Mouse (Mus musculus) MEL (cell line): ENCODE measurements around the gene Nfix. TPM values are rescaled to one million over a fixed set of nuclear protein-coding genes. Genes with fewer than 3 reads are reported as not detected.

Experiments used
- DNase-seq: peaks from one replicate; pipeline ENCODE4 v3.0.0; 2011; ENCODE audit warnings: low read depth, low spot score
- H3K27ac ChIP-seq: 2 replicates; pipeline ENCODE4 v1.5.1; 2012; ENCODE audit warnings: low read depth, mild to moderate bottlenecking, control low read depth, low read length, moderate library complexity; ENCODE audit not compliant: control insufficient read depth
- H3K27me3 ChIP-seq, 2 experiments: fragments of 150-350 bp in 1 of 2; sonication (generic) in 1 of 2; 2 replicates each; pipeline ENCODE4 v1.6.1; 2012; ENCODE audit warnings: low read length in 2 of 2, mild to moderate bottlenecking in 2 of 2, improper control_type of control experiment in 1 of 2, moderate library complexity in 1 of 2; ENCODE audit not compliant: insufficient read depth in 2 of 2, control insufficient read depth in 1 of 2
- H3K36me3 ChIP-seq, 2 experiments: 2 replicates each; pipeline ENCODE4 v1.6.1; 2012 to 2014; ENCODE audit warnings: low read length in 2 of 2, improper control_type of control experiment in 1 of 2, inconsistent platforms in 1 of 2, mild to moderate bottlenecking in 1 of 2; ENCODE audit not compliant: insufficient read depth in 2 of 2, control insufficient read depth in 1 of 2
- H3K4me1 ChIP-seq, 2 experiments: fragments of 150-350 bp in 1 of 2; sonication (generic) in 1 of 2; 2 replicates each; pipeline ENCODE4 v1.6.1; 2012; ENCODE audit warnings: low read length in 2 of 2, improper control_type of control experiment in 1 of 2, mild to moderate bottlenecking in 1 of 2; ENCODE audit not compliant: insufficient read depth in 2 of 2, control insufficient read depth in 1 of 2
- H3K4me3 ChIP-seq, 2 experiments: fragments of 150-350 bp in 1 of 2; sonication (generic) in 1 of 2; 2 replicates each; pipeline ENCODE4 v1.5.1; 2012; ENCODE audit warnings: low read depth in 2 of 2, low read length in 2 of 2, mild to moderate bottlenecking in 2 of 2, moderate library complexity in 2 of 2, control low read depth in 1 of 2, improper control_type of control experiment in 1 of 2; ENCODE audit not compliant: control insufficient read depth in 1 of 2, insufficient read depth in 1 of 2
- H3K79me2 ChIP-seq: 2 replicates; pipeline ENCODE4 v1.6.1; 2012; ENCODE audit warnings: mild to moderate bottlenecking, low read length, moderate library complexity; ENCODE audit not compliant: control insufficient read depth, poor library complexity, insufficient read depth
- H3K9ac ChIP-seq: 2 replicates; pipeline ENCODE4 v1.6.1; 2012; ENCODE audit warnings: low read depth, mild to moderate bottlenecking, control low read depth, low read length, moderate library complexity; ENCODE audit not compliant: control insufficient read depth, poor library complexity, severe bottlenecking
- H3K9me3 ChIP-seq: fragments of 150-350 bp; sonication (generic); replicated peaks from 2 replicates; pipeline ENCODE4 v1.6.1; 2012; ENCODE audit warnings: mild to moderate bottlenecking, low read length, improper control_type of control experiment, moderate library complexity; ENCODE audit not compliant: insufficient read depth
- E2F4 ChIP-seq: IDR thresholded peaks from 2 replicates; pipeline ENCODE4 v1.6.1; 2011; ENCODE audit warnings: low read depth, low read length, improper control_type of control experiment, borderline replicate concordance
- GABPA ChIP-seq: IDR thresholded peaks from 2 replicates; pipeline ENCODE4 v1.6.1; 2012; ENCODE audit warnings: low read depth, mild to moderate bottlenecking, inconsistent platforms, low read length, improper control_type of control experiment, moderate library complexity
- GATA1 ChIP-seq: IDR thresholded peaks from 2 replicates; pipeline ENCODE4 v1.6.1; 2011; ENCODE audit warnings: low read depth, low read length, improper control_type of control experiment
- HCFC1 ChIP-seq: IDR thresholded peaks from 2 replicates; pipeline ENCODE4 v1.6.1; 2012; ENCODE audit warnings: low read depth, mild to moderate bottlenecking, inconsistent platforms, low read length, improper control_type of control experiment, moderate library complexity
- JUND ChIP-seq: IDR thresholded peaks from 2 replicates; pipeline ENCODE4 v1.6.1; 2011; ENCODE audit warnings: low read depth, mild to moderate bottlenecking, improper control_type of control experiment, low read length
- KAT2A ChIP-seq: conservative IDR thresholded peaks from 2 replicates; pipeline ENCODE4 v1.6.1; 2012; ENCODE audit warnings: low read depth, low read length, improper control_type of control experiment, inconsistent platforms
- MAFK ChIP-seq: IDR thresholded peaks from 2 replicates; pipeline ENCODE4 v1.6.1; 2011; ENCODE audit warnings: low read depth, mild to moderate bottlenecking, low read length, improper control_type of control experiment, borderline replicate concordance
- MXI1 ChIP-seq: IDR thresholded peaks from 2 replicates; pipeline ENCODE4 v1.6.1; 2011; ENCODE audit warnings: mild to moderate bottlenecking, low read depth, low read length, improper control_type of control experiment
- MYB ChIP-seq: IDR thresholded peaks from 2 replicates; pipeline ENCODE4 v1.6.1; 2011; ENCODE audit warnings: mild to moderate bottlenecking, low read depth, low read length, improper control_type of control experiment
- NRF1 ChIP-seq: IDR thresholded peaks from 2 replicates; pipeline ENCODE4 v1.6.1; 2014; ENCODE audit warnings: low read depth, mild to moderate bottlenecking, inconsistent platforms, low read length, improper control_type of control experiment, moderate library complexity; ENCODE audit not compliant: poor library complexity, insufficient read depth, severe bottlenecking
- POLR2A ChIP-seq, 2 experiments: IDR thresholded peaks; 2 replicates each; pipeline ENCODE4 v1.6.1; 2011 to 2012; ENCODE audit warnings: low read length in 2 of 2, mild to moderate bottlenecking in 2 of 2, control low read depth in 1 of 2, improper control_type of control experiment in 1 of 2, low read depth in 1 of 2, moderate library complexity in 1 of 2; ENCODE audit not compliant: control insufficient read depth in 1 of 2, insufficient read depth in 1 of 2, poor library complexity in 1 of 2
- POLR2AphosphoS2 ChIP-seq: IDR thresholded peaks from 2 replicates; pipeline ENCODE4 v1.6.1; 2011; ENCODE audit warnings: low read length, improper control_type of control experiment
- SIN3A ChIP-seq: IDR thresholded peaks from 2 replicates; pipeline ENCODE4 v1.6.1; 2012; ENCODE audit warnings: low read length, improper control_type of control experiment, inconsistent platforms
- TAL1 ChIP-seq: IDR thresholded peaks from 2 replicates; pipeline ENCODE4 v1.6.1; 2012; ENCODE audit warnings: mild to moderate bottlenecking, inconsistent platforms, low read length, moderate library complexity, mixed read lengths
- TBP ChIP-seq: IDR thresholded peaks from 2 replicates; pipeline ENCODE4 v1.8.0; 2011; ENCODE audit warnings: low read depth, low read length, improper control_type of control experiment
- TCF12 ChIP-seq: IDR thresholded peaks from 2 replicates; pipeline ENCODE4 v1.6.1; 2014; ENCODE audit warnings: low read depth, mild to moderate bottlenecking, inconsistent platforms, low read length, improper control_type of control experiment, moderate library complexity
- USF2 ChIP-seq, 2 experiments: IDR thresholded peaks; 2 replicates each; pipeline ENCODE4 v1.6.1; 2011 to 2012; ENCODE audit warnings: improper control_type of control experiment in 2 of 2, low read length in 2 of 2, borderline replicate concordance in 1 of 2, inconsistent platforms in 1 of 2, low read depth in 1 of 2, mild to moderate bottlenecking in 1 of 2; ENCODE audit not compliant: insufficient read depth in 1 of 2
- ZC3H11A ChIP-seq: IDR thresholded peaks from 2 replicates; pipeline ENCODE4 v1.6.1; 2012; ENCODE audit warnings: low read depth, mild to moderate bottlenecking, inconsistent platforms, low read length, improper control_type of control experiment
- ZKSCAN1 ChIP-seq: IDR thresholded peaks from 2 replicates; pipeline ENCODE4 v1.6.1; 2012; ENCODE audit warnings: low read depth, mild to moderate bottlenecking, inconsistent platforms, low read length, improper control_type of control experiment, moderate library complexity
- ZMIZ1 ChIP-seq: IDR thresholded peaks from 2 replicates; pipeline ENCODE4 v1.6.1; 2012; ENCODE audit warnings: low read depth, mild to moderate bottlenecking, inconsistent platforms, low read length, improper control_type of control experiment, moderate library complexity
- polyA plus RNA-seq, 2 experiments: library from polyadenylated mRNA; stranded (reverse) in 1 of 2; unstranded in 1 of 2; fragments of >175 nt in 1 of 2; fragments of >200 nt in 1 of 2; gene quantifications; 2 replicates each; pipeline versions ENCODE4 v1.2.1 to v1.2.4; 2012; ENCODE audit warnings: low replicate concordance in 2 of 2, low read depth in 1 of 2; ENCODE audit not compliant: insufficient read length in 2 of 2, insufficient read depth in 1 of 2, missing spikeins in 1 of 2
- total RNA-seq: library from RNA; depleted of rRNA; stranded (reverse); fragments of 300-350 nt; gene quantifications from 2 replicates; pipeline ENCODE4 v1.2.3, GENCODE M21; 2012

The Nfix gene
- total and polyA plus RNA-seq, 3 experiments, result 14.4 to 29.1 TPM; not detected in 1

DNA sequence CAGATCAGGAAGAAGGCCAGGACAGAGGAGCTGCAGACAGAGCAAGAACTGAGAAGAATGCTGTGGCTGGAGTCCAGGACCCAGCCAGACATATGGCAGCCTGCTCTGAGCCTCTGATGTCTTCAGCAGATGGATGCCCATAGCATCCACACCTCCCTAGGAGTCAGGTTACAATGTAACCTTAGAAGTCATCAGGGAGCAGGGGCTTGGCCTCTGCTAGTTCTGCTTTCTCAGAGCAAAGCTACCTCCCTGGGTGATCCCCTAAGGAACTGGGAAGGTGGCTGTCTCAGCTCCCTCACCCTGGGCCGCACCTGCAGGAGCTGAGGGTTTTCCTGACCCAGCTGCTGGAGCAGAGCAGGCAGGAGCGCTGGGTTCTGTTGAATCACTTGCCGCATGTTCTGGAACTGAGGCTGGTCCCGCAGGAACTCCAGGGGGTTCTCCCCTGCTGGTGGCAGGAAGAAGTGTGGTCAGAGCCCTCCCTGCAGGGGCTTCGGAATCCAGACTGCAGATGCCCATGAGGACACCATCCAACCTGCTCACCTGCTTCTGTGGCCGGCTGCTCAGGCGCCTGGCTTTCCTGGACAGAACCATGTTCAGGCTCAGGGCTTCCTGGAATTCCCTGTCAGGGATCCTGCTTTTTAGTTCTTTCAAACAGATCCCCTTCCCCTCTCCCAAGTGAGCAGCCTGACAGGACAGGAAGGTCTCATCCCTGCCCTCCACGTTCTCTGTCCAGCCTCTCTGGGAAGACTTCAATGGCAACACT, 37.2 kb upstream of the Nfix start (continued):
- TF ChIP-seq GABPA, result no peak

DNA sequence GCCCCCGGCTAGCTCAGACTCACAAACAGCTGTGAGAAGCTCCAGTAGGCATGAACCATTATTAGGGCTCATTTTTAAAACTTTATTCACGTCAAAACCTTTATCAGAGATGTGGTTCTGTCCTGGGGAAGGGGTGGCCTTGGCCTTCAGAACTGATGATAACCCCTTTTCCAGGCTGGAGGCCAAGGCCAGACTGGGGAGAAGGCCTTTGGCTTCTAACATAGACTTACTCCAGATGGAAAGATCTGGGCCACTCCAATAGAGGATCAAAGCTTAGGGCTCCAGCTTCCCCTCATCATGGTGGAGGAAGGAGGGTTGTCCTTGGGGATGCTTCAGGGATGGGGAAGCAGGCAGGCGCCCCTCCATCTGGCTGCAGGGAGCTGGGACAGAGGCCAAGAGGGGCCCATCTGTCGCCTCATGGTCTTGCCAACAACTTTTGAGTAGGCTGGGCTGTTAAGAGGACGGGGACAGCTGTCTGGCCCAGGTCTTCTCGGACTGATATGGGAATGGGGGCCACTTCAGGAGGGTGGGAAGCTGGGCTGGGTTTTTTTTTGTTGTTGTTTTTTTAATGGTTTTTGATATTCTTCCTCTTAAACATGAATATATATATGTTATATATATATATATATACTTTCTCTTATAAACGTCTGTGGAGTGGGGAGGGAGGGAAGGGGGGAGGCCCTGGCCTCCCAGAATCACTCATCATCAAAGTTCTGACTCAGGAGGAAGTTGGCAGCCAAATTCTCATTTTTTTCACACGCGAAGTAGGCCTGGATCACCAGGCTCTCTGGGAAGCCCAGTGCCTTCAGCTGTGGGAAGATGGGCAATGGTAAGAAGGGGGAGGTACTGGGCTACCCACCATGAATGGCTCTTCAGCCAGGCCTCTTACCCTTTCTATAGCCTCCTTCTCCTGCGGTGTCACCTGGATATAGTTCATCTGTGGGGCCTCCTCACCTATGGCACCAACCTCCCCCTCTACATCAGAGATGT, 35.0 kb upstream of the Nfix start:
- Histone ChIP-seq H3K79me2 (peaks cover 22% of the 10 kb centered on the region), H3K36me3 (peaks cover 2 to 32% of the 10 kb centered on the region in 2 experiments; a peak in 3 of 4 replicates), H3K4me1 (peaks cover 3 to 15% of the 10 kb centered on the region in 2 experiments), H3K27ac (no peak overlapping the region), H3K4me3 (no peak overlapping the region), H3K9ac (no peak overlapping the region), H3K9me3 (no peaks in the 10 kb centered on the region), H3K27me3 (no peaks in the 10 kb centered on the region)
- no peak for DNase-seq
- TF ChIP-seq HCFC1 (no peak), POLR2A (IDR thresholded peaks at IDR 0.05; ENCODE audit: control insufficient read depth in 1 of 2, insufficient read depth in 1 of 2, low read depth in 1 of 2, low read length in 2 of 2, poor library complexity in 1 of 2) (0 out of 4 replicates have a peak, but pooled peaks of 1 of the 2 experiments have one; percentile 17)

DNA sequence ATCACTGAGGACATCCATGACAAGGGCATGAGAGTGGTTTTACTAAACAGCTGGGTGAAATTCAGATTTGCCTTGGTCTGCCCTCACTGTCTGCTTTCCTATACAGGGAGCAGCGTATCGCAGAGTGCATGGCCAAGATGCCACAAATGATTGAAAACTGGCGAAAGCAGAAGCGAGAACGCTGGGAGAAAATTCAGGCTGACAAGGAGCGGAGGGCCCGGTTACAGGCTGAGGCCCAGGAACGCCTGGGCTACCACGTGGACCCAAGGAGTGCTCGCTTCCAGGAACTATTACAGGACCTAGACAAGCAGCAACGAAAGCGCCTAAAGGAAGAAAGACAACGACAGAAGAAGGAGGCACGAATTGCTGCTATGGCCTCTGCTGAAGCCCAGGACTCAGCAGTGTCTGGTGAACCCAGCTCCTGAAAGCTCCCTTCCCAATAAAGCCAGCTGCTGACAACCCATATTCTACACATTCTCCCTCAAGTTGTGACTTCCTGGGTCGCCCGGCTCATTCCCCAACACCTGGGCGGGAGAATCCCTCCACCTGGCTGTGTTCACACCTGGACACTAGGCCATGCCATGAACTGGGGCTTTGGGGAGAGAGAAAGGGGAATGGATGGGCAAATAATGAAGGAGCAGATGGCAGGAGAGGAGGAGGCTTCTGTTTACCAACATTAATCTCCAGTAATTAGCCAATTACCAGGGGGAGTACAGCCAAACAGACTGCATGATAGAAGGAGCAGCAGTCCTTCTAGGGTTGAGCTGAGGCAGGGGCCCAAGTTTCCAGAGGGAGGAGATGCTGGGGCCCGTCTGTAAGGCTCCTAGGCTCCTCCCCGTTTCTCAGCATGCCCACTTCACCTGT, 34.1 kb upstream of the Nfix start:
- Histone ChIP-seq H3K9ac (no peak overlapping the region), H3K4me3 (no peak overlapping the region), H3K27me3 (no peaks in the 10 kb centered on the region), H3K27ac (no peak overlapping the region)
- TF ChIP-seq ZMIZ1 (peak; percentile 66; the same call in 1 of the 2 replicates), ZKSCAN1 (no peak), E2F4 (no peak), POLR2A (IDR thresholded peaks at IDR 0.05; ENCODE audit: control insufficient read depth in 1 of 2, insufficient read depth in 1 of 2, low read depth in 1 of 2, low read length in 2 of 2, poor library complexity in 1 of 2) (0 out of 4 replicates have a peak, but pooled peaks of 1 of the 2 experiments have one; percentile 16), MAFK (no peak), MXI1 (no peak), SIN3A (0 out of 2 replicates have a peak, but pooled peaks have one; percentile 22), MYB (no peak), POLR2AphosphoS2 (no peak; the same call in 1 of the 2 replicates), TCF12 (no peak), NRF1 (no peak), TAL1 (no peak), HCFC1 (no peak), JUND (no peak), KAT2A (no peak), GATA1 (no peak), USF2 (IDR thresholded peaks at IDR 0.05; ENCODE audit: borderline replicate concordance in 1 of 2, insufficient read depth in 1 of 2, low read depth in 1 of 2, low read length in 2 of 2) (no peak), TBP (no peak), ZC3H11A (no peak)
- TF ChIP-seq, all 39 proteins: peak for 3
- DNase-seq, result no peak
- H3K9me3 ChIP-seq, result no peaks in the 10 kb centered on the region
- peaks cover 2 to 26% of the 10 kb centered on the region in 2 experiments; a peak in 3 of 4 replicates for H3K36me3 ChIP-seq
- H3K4me1 ChIP-seq, result peaks cover 3 to 15% of the 10 kb centered on the region in 2 experiments
- H3K79me2 ChIP-seq, result peaks cover 14% of the 10 kb centered on the region
